Mouse (Mus musculus) central nervous system, embryonic 18 days (tissue): ENCODE data around the gene Pheta1. TPM values are rescaled to one million over a fixed set of nuclear protein-coding genes. Genes with fewer than 3 reads are reported as not detected.

Source experiments
- polyA plus RNA-seq: library from polyadenylated mRNA; depleted of rRNA; stranded (reverse); fragments of >200 nt; gene quantifications from 2 replicates; pipeline ENCODE4 v1.2.3, GENCODE M21; 2012; rRNA removed

Pheta1 gene
- 36.3 and 38.2 TPM in 2 replicates for polyA plus RNA-seq

DNA sequence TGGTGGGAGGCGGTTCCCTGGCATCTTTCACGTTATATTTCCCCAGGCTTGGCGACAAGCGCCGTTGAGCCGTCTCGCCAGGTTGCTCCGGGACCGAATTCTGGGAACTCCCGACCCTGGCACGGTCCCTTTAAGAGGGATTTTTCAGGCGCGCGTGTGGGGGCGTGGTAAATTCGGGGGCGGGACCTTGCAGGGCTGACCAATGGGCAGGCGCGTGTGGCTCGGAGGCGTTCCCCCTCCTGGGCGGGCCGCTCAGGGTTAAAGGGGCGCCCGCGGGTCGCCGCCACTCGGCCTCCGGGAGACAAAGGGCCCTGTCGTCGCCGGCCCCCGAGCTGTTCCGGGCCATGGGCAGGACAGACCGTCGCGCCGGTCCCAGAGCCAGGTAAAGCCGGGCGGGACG is at the start of gene Pheta1:
TSS of gene Pheta1 (plus strand) at position 242 of the 400 bp plus-strand sequence.

GRCm38 (mm10) chr5:121837441-121838340 is 11.1 kb upstream of the Pheta1 start, which contains the start of gene Sh2b3:
Gene Sh2b3, minus strand, starts transcription at chr5:121837646.

Other genes with a start within 250 kb of the Pheta1 start
- gene Acad12, start 230.0 kb upstream of the Pheta1 start, polyA plus RNA-seq, result 2.3 and 2.4 TPM in 2 replicates
- 1.4 and 2.0 TPM in 2 replicates for gene Acad10, start 188.5 kb upstream of the Pheta1 start, polyA plus RNA-seq
- 34.8 and 36.3 TPM in 2 replicates for gene Brap, start 188.4 kb upstream of the Pheta1 start, polyA plus RNA-seq
- gene Atxn2, start 137.6 kb upstream of the Pheta1 start, polyA plus RNA-seq, result 129 and 141 TPM in 2 replicates
- gene Sh2b3, start 11.3 kb upstream of the Pheta1 start, polyA plus RNA-seq, result 8.4 and 8.5 TPM in 2 replicates
- gene Cux2, start 201.1 kb downstream of the Pheta1 start, polyA plus RNA-seq, result 41.4 and 53.9 TPM in 2 replicates